Mouse (Mus musculus) neural tube, embryonic 15.5 days (tissue): Measurements from ENCODE around the gene Lgals9. TPM values are rescaled to one million over a fixed set of nuclear protein-coding genes. Genes with fewer than 3 reads are reported as not detected.

Source experiments
- ATAC-seq: fragments of 200-750 bp; cut with Nextera tagmentation; 2 replicates; pipeline ENCODE4 v1.8.0; 2017; ENCODE audit warnings: mild to moderate bottlenecking, moderate TSS enrichment, moderate library complexity; ENCODE audit not compliant: low FRiP score
- H3K27ac ChIP-seq: fragments of 300-500 bp; sonication (generic); replicated peaks from 2 replicates; pipeline ENCODE4 v1.5.1; 2015; ENCODE audit warnings: mild to moderate bottlenecking, inconsistent platforms
- H3K27me3 ChIP-seq: fragments of 300-500 bp; sonication (generic); replicated peaks from 2 replicates; pipeline ENCODE4 v1.6.1; 2015; ENCODE audit warnings: inconsistent platforms
- H3K36me3 ChIP-seq: fragments of 300-500 bp; sonication (generic); 2 replicates; pipeline ENCODE4 v1.6.1; 2015; ENCODE audit warnings: inconsistent platforms
- H3K4me1 ChIP-seq: fragments of 300-500 bp; sonication (generic); 2 replicates; pipeline ENCODE4 v1.6.1; 2015; ENCODE audit warnings: inconsistent platforms
- H3K4me2 ChIP-seq: fragments of 300-500 bp; sonication (generic); 2 replicates; pipeline ENCODE4 v1.6.1; 2015; ENCODE audit warnings: inconsistent platforms, mild to moderate bottlenecking, moderate library complexity
- H3K4me3 ChIP-seq: fragments of 300-500 bp; sonication (generic); replicated peaks from 2 replicates; pipeline ENCODE4 v1.5.1; 2015; ENCODE audit warnings: mild to moderate bottlenecking, inconsistent platforms
- H3K9ac ChIP-seq: fragments of 300-500 bp; sonication (generic); replicated peaks from 2 replicates; pipeline ENCODE4 v1.6.1; 2015; ENCODE audit warnings: mild to moderate bottlenecking, inconsistent platforms
- H3K9me3 ChIP-seq: fragments of 300-500 bp; sonication (generic); replicated peaks from 2 replicates; pipeline ENCODE4 v1.6.1; 2016; ENCODE audit warnings: inconsistent platforms
- WGBS: fragments of 180-500 bp; shearing (Covaris S2); methylation state at CpG from one replicate; pipeline ENCODE4 v1.1.7; 2015; ENCODE audit warnings: mixed read lengths; 5-methylcytosine and 5-hydroxymethylcytosine counted together
- polyA plus RNA-seq: library from polyadenylated mRNA; unstranded; fragments of >200 nt; fragmentation: Nextera tagmentation; extraction: Ambion mirVana; gene quantifications from 2 replicates; pipeline ENCODE4 v1.2.1, GENCODE M21; 2015

The Lgals9 gene
- polyA plus RNA-seq, 1 experiment from 2014 or later: 18.3 TPM

DNA sequence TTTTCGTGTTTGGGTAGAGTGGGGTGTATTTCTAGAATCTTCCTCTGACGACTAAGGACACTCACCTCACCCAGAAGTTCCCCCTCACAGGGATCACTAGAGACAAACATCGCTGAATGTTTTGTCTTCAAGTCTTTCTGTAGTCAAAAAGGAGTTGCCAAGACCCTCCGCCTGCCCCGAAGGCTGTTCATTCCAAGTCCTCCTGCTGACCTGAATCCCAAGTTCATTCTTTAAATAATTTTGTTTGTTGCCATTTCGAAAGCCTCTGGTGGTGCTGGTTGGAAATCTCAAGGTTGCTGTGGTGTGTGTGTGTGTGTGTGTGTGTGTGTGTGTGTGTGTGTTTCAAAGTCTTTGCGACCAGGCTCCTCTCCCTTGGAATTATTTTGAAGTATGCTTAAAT, 50.4 kb downstream of the Lgals9 start:
- ATAC-seq: no peak

DNA sequence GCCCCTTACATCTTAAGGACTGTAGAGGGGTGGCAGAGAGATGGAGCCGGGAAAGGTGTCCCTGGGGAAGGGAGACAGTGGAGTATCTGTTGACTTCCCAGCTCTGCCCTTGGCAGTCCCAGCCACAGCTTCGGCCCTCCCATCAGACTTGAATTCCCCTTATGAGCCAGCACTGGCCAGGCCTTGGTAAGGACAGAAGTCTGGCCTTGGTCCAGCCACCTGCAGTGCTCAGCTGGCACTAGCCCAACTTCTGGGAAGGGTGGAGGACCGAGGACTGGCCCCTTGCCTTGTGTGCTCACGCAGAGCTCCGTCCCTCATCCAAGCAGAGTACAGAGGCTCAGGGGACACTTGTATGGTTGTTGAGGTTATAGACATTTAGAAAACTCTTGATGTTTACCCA, 55.4 kb downstream of the Lgals9 start:
- no peak overlapping the region for H3K4me3 ChIP-seq
- no peaks in the 10 kb centered on the region for H3K9me3 ChIP-seq
- H3K9ac ChIP-seq: no peak overlapping the region
- ATAC-seq: no peak
- WGBS: 48% methylated on average over 5 of the region's 5 CpGs
- H3K4me2 ChIP-seq: no peak overlapping the region
- peaks cover 7% of the 10 kb centered on the region for H3K4me1 ChIP-seq
- H3K27ac ChIP-seq: no peak overlapping the region
- no peaks in the 10 kb centered on the region for H3K36me3 ChIP-seq
- H3K27me3 ChIP-seq: peaks cover 31% of the 10 kb centered on the region

More for the DNA sequence above, 50.4 kb downstream of the Lgals9 start:
- Histone ChIP-seq H3K36me3 (no peaks in the 10 kb centered on the region), H3K4me1 (no peaks in the 10 kb centered on the region), H3K9ac (no peak overlapping the region), H3K4me3 (no peak overlapping the region), H3K9me3 (no peaks in the 10 kb centered on the region), H3K27me3 (no peaks in the 10 kb centered on the region), H3K27ac (no peak overlapping the region), H3K4me2 (no peak overlapping the region)
- WGBS: 81% methylated on average over 7 of the region's 7 CpGs

GRCm38 (mm10) chr11:78924916-78925315, 59.8 kb downstream of the Lgals9 start:
- Histone ChIP-seq H3K27me3 (peaks cover 52% of the 10 kb centered on the region), H3K4me3 (peak overlapping the region; percentile 31), H3K4me1 (peaks cover 7% of the 10 kb centered on the region), H3K9me3 (no peaks in the 10 kb centered on the region), H3K36me3 (no peaks in the 10 kb centered on the region), H3K4me2 (peak overlapping the region; percentile 54), H3K9ac (no peak overlapping the region), H3K27ac (no peak overlapping the region)
- no peak for ATAC-seq
- under 1% methylated on average over 37 of the region's 37 CpGs for WGBS

- Histone ChIP-seq H3K36me3 (no peaks in the 10 kb centered on the region), H3K27me3 (peaks cover 54% of the 10 kb centered on the region), H3K4me3 (no peak overlapping the region), H3K9ac (no peak overlapping the region), H3K9me3 (no peaks in the 10 kb centered on the region), H3K4me2 (no peak overlapping the region), H3K27ac (no peak overlapping the region), H3K4me1 (peaks cover 7% of the 10 kb centered on the region)
- 14% methylated on average over 9 of the region's 9 CpGs for WGBS
- no peak for ATAC-seq
Measured at GRCm38 (mm10) chr11:78924111-78924510, 60.6 kb downstream of the Lgals9 start.

DNA sequence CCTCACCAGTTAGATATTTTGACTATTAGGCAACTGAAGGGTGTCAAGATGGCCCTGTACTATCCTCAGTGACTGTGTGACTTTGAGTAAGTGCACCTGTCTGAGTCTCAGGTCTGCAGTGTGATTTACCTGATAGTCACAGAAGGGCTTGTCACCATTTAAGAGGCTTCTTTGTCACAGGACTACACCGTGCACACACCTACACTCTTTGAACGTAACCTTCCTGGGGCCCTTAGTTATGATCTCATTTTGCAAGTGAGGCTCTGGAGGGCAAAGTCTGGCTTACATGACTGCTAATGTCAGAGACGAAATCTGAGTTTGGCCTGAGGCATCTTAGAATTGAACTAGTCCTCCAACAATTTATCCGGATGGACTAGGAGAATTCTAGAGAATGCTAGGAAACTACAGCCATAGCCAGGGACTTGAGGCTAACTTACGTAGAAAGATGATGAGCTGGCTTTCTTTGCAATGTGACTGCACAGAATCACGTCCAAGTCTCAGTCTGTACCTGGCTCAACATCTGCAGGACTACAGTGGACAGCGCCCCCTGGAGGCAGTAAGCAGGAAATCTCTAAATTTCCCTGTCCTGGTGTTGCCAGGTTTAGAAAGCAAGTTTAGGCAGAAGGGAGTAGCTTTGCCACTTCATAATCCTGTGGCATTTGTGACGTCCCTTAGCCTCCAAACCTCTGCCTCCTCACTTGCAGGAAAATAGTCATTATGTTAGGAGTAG, 61.9 kb downstream of the Lgals9 start:
- Histone ChIP-seq H3K27ac (no peak overlapping the region), H3K27me3 (peaks cover 53% of the 10 kb centered on the region), H3K4me2 (no peak overlapping the region), H3K36me3 (no peaks in the 10 kb centered on the region), H3K9me3 (no peaks in the 10 kb centered on the region), H3K4me1 (peaks cover 7% of the 10 kb centered on the region), H3K4me3 (no peak overlapping the region), H3K9ac (no peak overlapping the region)
- WGBS: 43% methylated on average over 8 of the region's 8 CpGs
- ATAC-seq: no peak

- Histone ChIP-seq H3K4me1 (peaks cover 7% of the 10 kb centered on the region), H3K4me3 (no peak within 1 kb of the TSS), H3K27ac (no peak within 1 kb of the TSS), H3K9me3 (no peaks in the 10 kb centered on the region), H3K4me2 (no peak within 1 kb of the TSS), H3K9ac (no peak within 1 kb of the TSS), H3K27me3 (peaks cover 36% of the 10 kb centered on the region), H3K36me3 (no peaks in the 10 kb centered on the region)
- 55% methylated on average over 6 of the region's 6 CpGs for WGBS
- ATAC-seq: no peak
Measured at GRCm38 (mm10) chr11:78920411-78920939, 64.3 kb downstream of the Lgals9 start, which contains the start of gene Nos2. TSS of gene Nos2 (plus strand) at chr11:78920787.

GRCm38 (mm10) chr11:78919745-78920144, 65.0 kb downstream of the Lgals9 start:
- Histone ChIP-seq H3K4me3 (no peak overlapping the region), H3K4me2 (no peak overlapping the region), H3K9me3 (no peaks in the 10 kb centered on the region), H3K36me3 (no peaks in the 10 kb centered on the region), H3K27me3 (peaks cover 28% of the 10 kb centered on the region), H3K27ac (no peak overlapping the region), H3K9ac (no peak overlapping the region), H3K4me1 (peaks cover 2% of the 10 kb centered on the region)
- ATAC-seq: no peak
- WGBS: 79% methylated on average over 4 of the region's 4 CpGs

DNA sequence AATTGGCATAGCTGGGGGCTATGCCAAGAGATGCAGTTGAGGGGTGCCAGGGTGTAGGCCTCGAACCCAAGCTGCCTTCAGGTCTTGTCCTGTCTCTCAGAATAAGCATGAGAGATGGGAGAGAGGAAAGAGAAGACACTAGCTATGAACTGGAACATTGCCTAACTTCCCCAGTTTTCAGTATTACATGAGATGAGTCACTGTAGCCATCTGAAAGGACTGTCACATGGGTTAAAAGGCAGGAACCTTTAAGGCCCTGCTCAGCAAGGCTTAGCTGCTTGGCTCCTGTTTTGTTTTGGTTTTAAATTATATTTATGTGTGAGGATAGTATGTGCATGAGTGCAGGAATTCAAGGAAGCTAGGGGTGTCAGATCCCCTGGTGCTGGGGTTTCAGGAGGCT, 68.3 kb downstream of the Lgals9 start:
- H3K4me2 ChIP-seq: no peak overlapping the region
- H3K4me3 ChIP-seq: no peak overlapping the region
- peaks cover 5% of the 10 kb centered on the region for H3K27me3 ChIP-seq
- H3K4me1 ChIP-seq: no peaks in the 10 kb centered on the region
- ATAC-seq: no peak
- H3K27ac ChIP-seq: no peak overlapping the region
- 73% methylated on average over 1 of the region's 1 CpGs for WGBS
- H3K9me3 ChIP-seq: no peaks in the 10 kb centered on the region
- no peak overlapping the region for H3K9ac ChIP-seq
- H3K36me3 ChIP-seq: no peaks in the 10 kb centered on the region

GRCm38 (mm10) chr11:78915473-78915872, 69.3 kb downstream of the Lgals9 start:
- Histone ChIP-seq H3K27ac (no peak overlapping the region), H3K4me1 (no peaks in the 10 kb centered on the region), H3K9ac (no peak overlapping the region), H3K4me2 (no peak overlapping the region), H3K36me3 (no peaks in the 10 kb centered on the region), H3K4me3 (no peak overlapping the region), H3K27me3 (peaks cover 3% of the 10 kb centered on the region), H3K9me3 (no peaks in the 10 kb centered on the region)
- 80% methylated on average over 6 of the region's 6 CpGs for WGBS
- no peak for ATAC-seq

Other genes starting within 250 kb of the Lgals9 start
- 31.2 and 32.2 TPM in 2 replicates for gene Ccnq, start 233.2 kb downstream of the Lgals9 start, polyA plus RNA-seq
- 34.0 and 42.0 TPM in 2 replicates for gene Lyrm9, start 158.4 kb downstream of the Lgals9 start, polyA plus RNA-seq
- gene Nos2, start 64.2 kb downstream of the Lgals9 start, polyA plus RNA-seq: 1.0 and 1.3 TPM in 2 replicates
- gene Ksr1, start 161.5 kb upstream of the Lgals9 start, polyA plus RNA-seq: 4.5 and 5.8 TPM in 2 replicates